Mouse (Mus musculus): ENCODE results near the gene Dnttip1.
A peak's percentile ranks its signal among the peaks of the same experiment; 100 is the strongest.
"Not testable (repeated sequence)": the region's sequence is repeated elsewhere in the genome, so short reads cannot be mapped to it uniquely, and the experiment has no call there.

Gene Dnttip1

GRCm38 (mm10) chr2:164745843-164746479 is at the start of gene Dnttip1, which contains the start of gene Wfdc3:
Dnttip1 (plus strand) TSS chr2:164745983.
Wfdc3 (minus strand) TSS chr2:164745931.
- peak; percentile 96 for DNase-seq (ENCODE audit: low read depth)

- DNase-seq (ENCODE audit: low read depth) = no peak
Observed at GRCm38 (mm10) chr2:164698201-164698600, 47.6 kb upstream of the Dnttip1 start, which contains the start of gene Spint4. Spint4 (plus strand) TSS chr2:164698501.

GRCm38 (mm10) chr2:164700959-164701358 is 44.8 kb upstream of the Dnttip1 start:
- DNase-seq (ENCODE audit: low read depth) = no peak

- DNase-seq (ENCODE audit: low read depth) = peak; percentile 85
Observed at GRCm38 (mm10) chr2:164701761-164702160, 44.0 kb upstream of the Dnttip1 start.

GRCm38 (mm10) chr2:164704235-164704634 is 41.5 kb upstream of the Dnttip1 start:
- no peak for DNase-seq (ENCODE audit: low read depth)

GRCm38 (mm10) chr2:164705328-164705727 is 40.5 kb upstream of the Dnttip1 start:
- no peak for DNase-seq (ENCODE audit: low read depth)

GRCm38 (mm10) chr2:164705991-164706390 is 39.8 kb upstream of the Dnttip1 start:
- DNase-seq (ENCODE audit: low read depth) = peak; percentile 57

- DNase-seq (ENCODE audit: low read depth) = no peak
Observed at GRCm38 (mm10) chr2:164715005-164715404, 30.8 kb upstream of the Dnttip1 start, which contains the start of gene Spint5. Spint5 (plus strand) TSS chr2:164715305.

- not testable (repeated sequence) for DNase-seq (ENCODE audit: low read depth)
Observed at GRCm38 (mm10) chr2:164716194-164716786, 29.5 kb upstream of the Dnttip1 start.

- DNase-seq (ENCODE audit: low read depth) = no peak
Observed at GRCm38 (mm10) chr2:164723276-164723675, 22.5 kb upstream of the Dnttip1 start.

- DNase-seq (ENCODE audit: low read depth) = peak; percentile 86
Observed at GRCm38 (mm10) chr2:164725895-164726619, 19.7 kb upstream of the Dnttip1 start.

- no peak for DNase-seq (ENCODE audit: low read depth)
Observed at GRCm38 (mm10) chr2:164731719-164732118, 14.1 kb upstream of the Dnttip1 start.

GRCm38 (mm10) chr2:164733259-164733658 is 12.5 kb upstream of the Dnttip1 start:
- no peak for DNase-seq (ENCODE audit: low read depth)

- DNase-seq (ENCODE audit: low read depth) = no peak
Observed at GRCm38 (mm10) chr2:164734839-164735238, 10.9 kb upstream of the Dnttip1 start.

GRCm38 (mm10) chr2:164735446-164735845 is 10.3 kb upstream of the Dnttip1 start:
- DNase-seq (ENCODE audit: low read depth) = peak; percentile 77

- no peak for DNase-seq (ENCODE audit: low read depth)
Observed at GRCm38 (mm10) chr2:164737377-164738090, 8.2 kb upstream of the Dnttip1 start.

- DNase-seq (ENCODE audit: low read depth) = peak; percentile 69
Observed at GRCm38 (mm10) chr2:164739876-164740275, 5.9 kb upstream of the Dnttip1 start.

GRCm38 (mm10) chr2:164744987-164745386 is 796 bp upstream of the Dnttip1 start:
- no peak for DNase-seq (ENCODE audit: low read depth)

GRCm38 (mm10) chr2:164746693-164747092 is 910 bp downstream of the Dnttip1 start:
- DNase-seq (ENCODE audit: low read depth) = no peak

- no peak for DNase-seq (ENCODE audit: low read depth)
Observed at GRCm38 (mm10) chr2:164748191-164748590, 2.4 kb downstream of the Dnttip1 start.

- peak; percentile 75 for DNase-seq (ENCODE audit: low read depth)
Observed at GRCm38 (mm10) chr2:164748991-164749390, 3.2 kb downstream of the Dnttip1 start.

- DNase-seq (ENCODE audit: low read depth) = no peak
Observed at GRCm38 (mm10) chr2:164752454-164752853, 6.7 kb downstream of the Dnttip1 start.

Measured in NIH3T3 (cell line).